Mouse (Mus musculus): ENCODE measurements around the gene Optn.

GRCm38 (mm10) chr2:5112785-5113291 is 49.0 kb upstream of the Optn start:
- TF ChIP-seq CTCF (IDR thresholded peaks at IDR 0.05; ENCODE audit: low read depth, low read length): no peak
- no peak for TF ChIP-seq POLR2A (IDR thresholded peaks at IDR 0.05; ENCODE audit: insufficient read depth, low read length)
- TF ChIP-seq EP300 (IDR thresholded peaks at IDR 0.05; ENCODE audit: insufficient read depth, low read depth, low read length): no peak

Data from ES-Bruce4 (cell line).